ENCODE assay signal across 8 mouse cellular contexts in the genomic region with DNA sequence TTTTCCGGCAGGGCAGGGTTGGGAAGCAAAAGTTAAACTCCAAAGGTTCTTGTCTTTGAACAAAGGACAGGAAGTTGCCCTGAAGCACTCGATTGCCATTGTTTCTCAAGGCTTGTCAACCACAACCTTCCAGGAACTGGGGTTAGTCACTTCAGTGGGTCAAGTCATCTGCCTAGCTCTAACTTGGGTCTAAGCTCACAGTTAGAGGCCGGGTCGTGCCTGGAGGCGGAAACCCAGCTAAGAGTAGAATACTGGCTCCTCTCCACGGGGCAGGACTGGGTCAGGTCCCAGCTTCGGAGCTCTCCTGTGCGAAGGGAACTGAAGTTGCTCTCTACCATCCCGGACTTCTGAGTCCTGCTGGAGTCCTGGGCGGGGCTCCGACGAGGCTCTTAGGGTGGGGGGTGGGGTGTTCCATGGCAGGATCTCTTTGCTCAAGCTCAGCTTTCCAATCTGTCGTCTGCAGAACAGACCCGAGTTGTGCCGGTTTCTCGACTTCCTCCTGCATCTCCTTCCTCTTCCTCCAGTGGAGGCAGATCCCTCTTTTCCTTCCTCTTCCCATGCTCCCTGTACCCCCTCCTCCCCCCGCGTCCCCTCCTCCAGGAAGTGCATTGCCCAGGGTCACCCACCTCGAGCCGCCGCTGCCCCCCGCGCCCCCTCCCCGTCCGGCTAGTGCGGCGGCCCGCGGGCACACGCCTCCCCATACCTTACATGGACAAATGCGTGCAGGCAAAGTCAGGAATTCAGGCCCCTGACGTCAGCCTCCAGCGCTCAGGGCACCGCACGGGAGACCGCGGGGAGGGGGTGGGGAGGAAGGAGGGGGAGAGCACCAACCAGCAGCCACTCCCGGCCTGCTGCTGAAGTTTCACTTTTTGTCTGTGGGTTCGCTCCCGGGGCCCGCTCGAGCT. TPM values are rescaled to one million over a fixed set of nuclear protein-coding genes. Genes with fewer than 3 reads are reported as not detected.
DNase-seq lines count a peak whose midpoint lies in the region; ATAC-seq lines count a peak whose summit lies in the region.

A gene (plus strand): TSS at position 857 of the 905 bp plus-strand sequence.

- no peaks in the 10 kb centered on the region for H3K36me3 ChIP-seq in intestine, embryonic 16.5 days (ENCODE audit: control insufficient read depth, insufficient read depth, low read length)
- H3K36me3 ChIP-seq in limb, embryonic 11.5 days (ENCODE audit: control insufficient read depth, insufficient read depth, low read length), result no peaks in the 10 kb centered on the region
- no peaks in the 10 kb centered on the region for H3K36me3 ChIP-seq in midbrain, embryonic 11.5 days (ENCODE audit: control insufficient read depth, insufficient read depth, low read length)

- WGBS in intestine, embryonic 16.5 days, result 1% methylated on average over 42 of the region's 42 CpGs
- 2% methylated on average over 38 of the region's 42 CpGs for WGBS in limb, embryonic 11.5 days
- WGBS in midbrain, embryonic 11.5 days, result 1% methylated on average over 38 of the region's 42 CpGs

- no peaks in the 10 kb centered on the region for H3K27me3 ChIP-seq in intestine, embryonic 16.5 days (replicated peaks; ENCODE audit: control insufficient read depth, insufficient read depth, low read length)
- no peaks in the 10 kb centered on the region for H3K27me3 ChIP-seq in limb, embryonic 11.5 days (ENCODE audit: control insufficient read depth, insufficient read depth, low read length)
- no peaks in the 10 kb centered on the region for H3K27me3 ChIP-seq in midbrain, embryonic 11.5 days (ENCODE audit: control insufficient read depth, insufficient read depth, low read length)

- H3K4me1 ChIP-seq in intestine, embryonic 16.5 days (ENCODE audit: control insufficient read depth, insufficient read depth, low read length), result peaks cover 33% of the 10 kb centered on the region
- H3K4me1 ChIP-seq in limb, embryonic 11.5 days (ENCODE audit: control insufficient read depth, insufficient read depth, low read length), result peaks cover 18% of the 10 kb centered on the region
- no peaks in the 10 kb centered on the region; the same call in 1 of the 2 replicates for H3K4me1 ChIP-seq in midbrain, embryonic 11.5 days (ENCODE audit: control insufficient read depth, insufficient read depth, low read length)

- H3K9ac ChIP-seq in intestine, embryonic 16.5 days (ENCODE audit: low read depth, low read length), result peak within 1 kb of the TSS; percentile 97
- H3K9ac ChIP-seq in limb, embryonic 11.5 days (ENCODE audit: low read length), result peak within 1 kb of the TSS; percentile 97
- peak within 1 kb of the TSS; percentile 83 for H3K9ac ChIP-seq in midbrain, embryonic 11.5 days (ENCODE audit: low read length)

- DNase-seq in adipocyte (ENCODE audit: low spot score), result peak; percentile 88
- DNase-seq in embryo, embryonic 10 days (ENCODE audit: low spot score), result peak; percentile 88
- peak; percentile 99 for DNase-seq in heart, adult 11 months
- DNase-seq in limb, embryonic 11.5 days (ENCODE audit: low spot score), result peak; percentile 87
- DNase-seq in midbrain, embryonic 11.5 days (ENCODE audit: low spot score, missing footprints), result peak; percentile 96
- peak; percentile 75 for DNase-seq in skeletal muscle tissue, adult 2 months (ENCODE audit: low read depth, low spot score)
- peak; percentile 94 for DNase-seq in yolk sac, embryonic 10.5 days (ENCODE audit: low spot score)

- peak; percentile 90 for ATAC-seq in intestine, embryonic 16.5 days
- peak; percentile 91 for ATAC-seq in limb, embryonic 11.5 days (ENCODE audit: insufficient number of reproducible peaks, low FRiP score, low TSS enrichment, low read depth)
- ATAC-seq in midbrain, embryonic 11.5 days (ENCODE audit: low FRiP score), result peak; percentile 93

- no peaks in the 10 kb centered on the region for H3K9me3 ChIP-seq in intestine, embryonic 16.5 days (ENCODE audit: control insufficient read depth, low read length)
- H3K9me3 ChIP-seq in limb, embryonic 11.5 days (ENCODE audit: control insufficient read depth, low read length), result no peaks in the 10 kb centered on the region
- no peaks in the 10 kb centered on the region for H3K9me3 ChIP-seq in midbrain, embryonic 11.5 days (ENCODE audit: control insufficient read depth, low read length)

- peak within 1 kb of the TSS; percentile 100 for H3K27ac ChIP-seq in intestine, embryonic 16.5 days (ENCODE audit: low read length)
- peak within 1 kb of the TSS; percentile 97 for H3K27ac ChIP-seq in limb, embryonic 11.5 days (replicated peaks; ENCODE audit: low read depth, low read length)
- H3K27ac ChIP-seq in midbrain, embryonic 11.5 days (ENCODE audit: low read depth, low read length), result peak within 1 kb of the TSS; percentile 57

- peak within 1 kb of the TSS; percentile 88 for H3K4me3 ChIP-seq in intestine, embryonic 16.5 days (ENCODE audit: low read length)
- peak within 1 kb of the TSS; percentile 76 for H3K4me3 ChIP-seq in limb, embryonic 11.5 days (ENCODE audit: low read depth, low read length)
- peak within 1 kb of the TSS; percentile 77 for H3K4me3 ChIP-seq in midbrain, embryonic 11.5 days (ENCODE audit: low read depth, low read length)

- H3K4me2 ChIP-seq in intestine, embryonic 16.5 days (ENCODE audit: low read depth, low read length), result peak within 1 kb of the TSS; percentile 81
- peak within 1 kb of the TSS; percentile 45 for H3K4me2 ChIP-seq in limb, embryonic 11.5 days (ENCODE audit: low read depth, severe bottlenecking)
- H3K4me2 ChIP-seq in midbrain, embryonic 11.5 days, result peak within 1 kb of the TSS; percentile 85

RNA-seq across cellular contexts. Expression of the gene that starts here (rescaled TPM):
- 64.7 and 66.5 TPM in 2 replicates for polyA plus RNA-seq in intestine, embryonic 16.5 days (2015; fragmentation: Nextera tagmentation; extraction: Ambion mirVana)
- 38.2 and 44.0 TPM in 2 replicates for polyA plus RNA-seq in limb, embryonic 11.5 days (2014; fragmentation: Nextera tagmentation; extraction: Ambion mirVana)
- polyA plus RNA-seq in midbrain, embryonic 11.5 days (2014; fragmentation: Nextera tagmentation; extraction: Ambion mirVana), result 14.4 and 15.7 TPM in 2 replicates

Comparison
In these comparisons a context has a peak if more than half of its experiments do, and no peak if none do; other contexts are left out.
1. Peak in every context shown above with its lines: DNase-seq, ATAC-seq, H3K4me3 ChIP-seq and H3K27ac ChIP-seq.